Mouse (Mus musculus) MEL (cell line): ENCODE data around the gene Prm3. TPM values are rescaled to one million over a fixed set of nuclear protein-coding genes. Genes with fewer than 3 reads are reported as not detected.

Experiments
- DNase-seq: peaks from one replicate; pipeline ENCODE4 v3.0.0; 2011; ENCODE audit warnings: low read depth, low spot score
- H3K27ac ChIP-seq: 2 replicates; pipeline ENCODE4 v1.5.1; 2012; ENCODE audit warnings: low read depth, mild to moderate bottlenecking, control low read depth, low read length, moderate library complexity; ENCODE audit not compliant: control insufficient read depth
- H3K27me3 ChIP-seq, 2 experiments: fragments of 150-350 bp in 1 of 2; sonication (generic) in 1 of 2; 2 replicates each; pipeline ENCODE4 v1.6.1; 2012; ENCODE audit warnings: low read length in 2 of 2, mild to moderate bottlenecking in 2 of 2, improper control_type of control experiment in 1 of 2, moderate library complexity in 1 of 2; ENCODE audit not compliant: insufficient read depth in 2 of 2, control insufficient read depth in 1 of 2
- H3K36me3 ChIP-seq, 2 experiments: 2 replicates each; pipeline ENCODE4 v1.6.1; 2012 to 2014; ENCODE audit warnings: low read length in 2 of 2, improper control_type of control experiment in 1 of 2, inconsistent platforms in 1 of 2, mild to moderate bottlenecking in 1 of 2; ENCODE audit not compliant: insufficient read depth in 2 of 2, control insufficient read depth in 1 of 2
- H3K4me1 ChIP-seq, 2 experiments: fragments of 150-350 bp in 1 of 2; sonication (generic) in 1 of 2; 2 replicates each; pipeline ENCODE4 v1.6.1; 2012; ENCODE audit warnings: low read length in 2 of 2, improper control_type of control experiment in 1 of 2, mild to moderate bottlenecking in 1 of 2; ENCODE audit not compliant: insufficient read depth in 2 of 2, control insufficient read depth in 1 of 2
- H3K4me3 ChIP-seq, 2 experiments: fragments of 150-350 bp in 1 of 2; sonication (generic) in 1 of 2; 2 replicates each; pipeline ENCODE4 v1.5.1; 2012; ENCODE audit warnings: low read depth in 2 of 2, low read length in 2 of 2, mild to moderate bottlenecking in 2 of 2, moderate library complexity in 2 of 2, control low read depth in 1 of 2, improper control_type of control experiment in 1 of 2; ENCODE audit not compliant: control insufficient read depth in 1 of 2, insufficient read depth in 1 of 2
- H3K79me2 ChIP-seq: 2 replicates; pipeline ENCODE4 v1.6.1; 2012; ENCODE audit warnings: mild to moderate bottlenecking, low read length, moderate library complexity; ENCODE audit not compliant: control insufficient read depth, poor library complexity, insufficient read depth
- H3K9ac ChIP-seq: 2 replicates; pipeline ENCODE4 v1.6.1; 2012; ENCODE audit warnings: low read depth, mild to moderate bottlenecking, control low read depth, low read length, moderate library complexity; ENCODE audit not compliant: control insufficient read depth, poor library complexity, severe bottlenecking
- H3K9me3 ChIP-seq: fragments of 150-350 bp; sonication (generic); replicated peaks from 2 replicates; pipeline ENCODE4 v1.6.1; 2012; ENCODE audit warnings: mild to moderate bottlenecking, low read length, improper control_type of control experiment, moderate library complexity; ENCODE audit not compliant: insufficient read depth
- CHD1 ChIP-seq: IDR thresholded peaks from 2 replicates; pipeline ENCODE4 v1.6.1; 2012; ENCODE audit warnings: low read depth, mild to moderate bottlenecking, inconsistent platforms, low read length, improper control_type of control experiment
- CTCF ChIP-seq, 3 experiments: IDR thresholded peaks in 2 of 3; conservative IDR thresholded peaks in 1 of 3; 2 replicates each; pipeline ENCODE4 v1.5.1; 2011 to 2012; ENCODE audit warnings: low read length in 3 of 3, low read depth in 2 of 3, mild to moderate bottlenecking in 2 of 3, improper control_type of control experiment in 1 of 3, inconsistent platforms in 1 of 3, mixed read lengths in 1 of 3, moderate library complexity in 1 of 3; ENCODE audit not compliant: control insufficient read depth in 1 of 3, insufficient read depth in 1 of 3, poor library complexity in 1 of 3, severe bottlenecking in 1 of 3
- ELF1 ChIP-seq: IDR thresholded peaks from 2 replicates; pipeline ENCODE4 v1.6.1; 2014; ENCODE audit warnings: low read depth, mild to moderate bottlenecking, inconsistent platforms, low read length, improper control_type of control experiment, moderate library complexity
- EP300 ChIP-seq, 2 experiments: IDR thresholded peaks; 2 replicates each; pipeline ENCODE4 v1.6.1; 2011; ENCODE audit warnings: improper control_type of control experiment in 2 of 2, low read length in 2 of 2, low read depth in 1 of 2, mild to moderate bottlenecking in 1 of 2
- ETS1 ChIP-seq: IDR thresholded peaks from 2 replicates; pipeline ENCODE4 v1.6.1; 2012; ENCODE audit warnings: low read depth, mild to moderate bottlenecking, inconsistent platforms, low read length, improper control_type of control experiment, moderate library complexity
- GABPA ChIP-seq: IDR thresholded peaks from 2 replicates; pipeline ENCODE4 v1.6.1; 2012; ENCODE audit warnings: low read depth, mild to moderate bottlenecking, inconsistent platforms, low read length, improper control_type of control experiment, moderate library complexity
- GATA1 ChIP-seq: IDR thresholded peaks from 2 replicates; pipeline ENCODE4 v1.6.1; 2011; ENCODE audit warnings: low read depth, low read length, improper control_type of control experiment
- MAFK ChIP-seq: IDR thresholded peaks from 2 replicates; pipeline ENCODE4 v1.6.1; 2011; ENCODE audit warnings: low read depth, mild to moderate bottlenecking, low read length, improper control_type of control experiment, borderline replicate concordance
- MAX ChIP-seq: IDR thresholded peaks from 2 replicates; pipeline ENCODE4 v1.6.1; 2011; ENCODE audit warnings: low read length, improper control_type of control experiment
- MEF2A ChIP-seq: IDR thresholded peaks from 2 replicates; pipeline ENCODE4 v1.6.1; 2014; ENCODE audit warnings: low read depth, mild to moderate bottlenecking, inconsistent platforms, low read length, improper control_type of control experiment; ENCODE audit not compliant: poor library complexity, insufficient replicate concordance, severe bottlenecking; ENCODE audit errors: extremely low read depth
- MXI1 ChIP-seq: IDR thresholded peaks from 2 replicates; pipeline ENCODE4 v1.6.1; 2011; ENCODE audit warnings: mild to moderate bottlenecking, low read depth, low read length, improper control_type of control experiment
- MYB ChIP-seq: IDR thresholded peaks from 2 replicates; pipeline ENCODE4 v1.6.1; 2011; ENCODE audit warnings: mild to moderate bottlenecking, low read depth, low read length, improper control_type of control experiment
- NELFE ChIP-seq: IDR thresholded peaks from 2 replicates; pipeline ENCODE4 v1.6.1; 2011; ENCODE audit warnings: low read depth, low read length, improper control_type of control experiment
- POLR2AphosphoS2 ChIP-seq: IDR thresholded peaks from 2 replicates; pipeline ENCODE4 v1.6.1; 2011; ENCODE audit warnings: low read length, improper control_type of control experiment
- RAD21 ChIP-seq: IDR thresholded peaks from 2 replicates; pipeline ENCODE4 v1.6.1; 2011; ENCODE audit warnings: mild to moderate bottlenecking, low read depth, low read length, improper control_type of control experiment
- RCOR1 ChIP-seq: IDR thresholded peaks from 2 replicates; pipeline ENCODE4 v1.6.1; 2012; ENCODE audit warnings: low read depth, mild to moderate bottlenecking, inconsistent platforms, low read length, improper control_type of control experiment
- SMC3 ChIP-seq: IDR thresholded peaks from 2 replicates; pipeline ENCODE4 v1.6.1; 2011; ENCODE audit warnings: low read depth, low read length, improper control_type of control experiment
- TAL1 ChIP-seq: IDR thresholded peaks from 2 replicates; pipeline ENCODE4 v1.6.1; 2012; ENCODE audit warnings: mild to moderate bottlenecking, inconsistent platforms, low read length, moderate library complexity, mixed read lengths
- TBP ChIP-seq: IDR thresholded peaks from 2 replicates; pipeline ENCODE4 v1.8.0; 2011; ENCODE audit warnings: low read depth, low read length, improper control_type of control experiment
- USF1 ChIP-seq: IDR thresholded peaks from 2 replicates; pipeline ENCODE4 v1.6.1; 2014; ENCODE audit warnings: low read depth, mild to moderate bottlenecking, inconsistent platforms, low read length, improper control_type of control experiment, moderate library complexity
- ZKSCAN1 ChIP-seq: IDR thresholded peaks from 2 replicates; pipeline ENCODE4 v1.6.1; 2012; ENCODE audit warnings: low read depth, mild to moderate bottlenecking, inconsistent platforms, low read length, improper control_type of control experiment, moderate library complexity
- polyA plus RNA-seq, 2 experiments: library from polyadenylated mRNA; stranded (reverse) in 1 of 2; unstranded in 1 of 2; fragments of >175 nt in 1 of 2; fragments of >200 nt in 1 of 2; gene quantifications; 2 replicates each; pipeline versions ENCODE4 v1.2.1 to v1.2.4; 2012; ENCODE audit warnings: low replicate concordance in 2 of 2, low read depth in 1 of 2; ENCODE audit not compliant: insufficient read length in 2 of 2, insufficient read depth in 1 of 2, missing spikeins in 1 of 2
- total RNA-seq: library from RNA; depleted of rRNA; stranded (reverse); fragments of 300-350 nt; gene quantifications from 2 replicates; pipeline ENCODE4 v1.2.3, GENCODE M21; 2012

Prm3 gene
- total and polyA plus RNA-seq, 3 experiments: not detected

GRCm38 (mm10) chr16:10827766-10828460, 37.2 kb upstream of the Prm3 start (continued):
- TF ChIP-seq MAX: no peak
- no peak for TF ChIP-seq TAL1
- no peak for TF ChIP-seq MYB

- no peak for TF ChIP-seq ELF1
- no peak for TF ChIP-seq EP300 (IDR thresholded peaks at IDR 0.05; ENCODE audit: low read depth in 1 of 2, low read length in 2 of 2)
- TF ChIP-seq SMC3: no peak
- no peak for TF ChIP-seq MXI1
- no peak for TF ChIP-seq MEF2A
- TF ChIP-seq MAX: no peak
- no peak for TF ChIP-seq POLR2AphosphoS2
- no peak for TF ChIP-seq ZKSCAN1
- TF ChIP-seq GATA1: no peak
- TF ChIP-seq TAL1: no peak
- no peak overlapping the region for H3K27ac ChIP-seq
Observed at GRCm38 (mm10) chr16:10827269-10827668, 36.6 kb upstream of the Prm3 start.

DNA sequence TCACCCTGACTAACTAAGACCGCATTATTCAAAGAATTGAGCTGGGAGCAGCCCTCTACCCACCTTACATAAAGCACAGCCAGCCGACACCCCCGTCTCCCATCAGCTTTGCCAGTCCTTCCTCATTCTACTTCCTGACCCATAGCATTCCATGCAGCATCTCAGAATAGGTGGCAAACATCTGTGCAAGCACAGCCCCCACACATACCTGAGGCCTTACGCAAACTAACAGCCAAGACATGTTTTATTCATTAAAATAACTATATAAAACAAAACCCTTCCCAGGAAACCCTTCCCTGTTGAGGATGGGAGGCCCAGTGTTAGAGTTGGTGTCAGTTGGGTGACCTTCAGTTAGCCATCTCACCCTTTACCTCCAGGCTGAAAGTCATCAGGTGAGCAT, 35.1 kb upstream of the Prm3 start:
- TF ChIP-seq ELF1: no peak
- TF ChIP-seq MAFK: no peak
- no peak for TF ChIP-seq CTCF (IDR thresholded peaks at IDR 0.05 in 2 of 3, conservative IDR thresholded peaks at IDR 0.05 in 1 of 3; ENCODE audit: control insufficient read depth in 1 of 3, insufficient read depth in 1 of 3, low read depth in 2 of 3, low read length in 3 of 3, poor library complexity in 1 of 3, severe bottlenecking in 1 of 3)
- TF ChIP-seq USF1: no peak
- TF ChIP-seq CHD1: no peak
- TF ChIP-seq TBP: no peak
- TF ChIP-seq MEF2A: no peak
- no peak for TF ChIP-seq ETS1
- no peak for TF ChIP-seq RAD21
- no peak for TF ChIP-seq MAX
- TF ChIP-seq NELFE: no peak
- no peak for TF ChIP-seq RCOR1
- no peak for TF ChIP-seq GABPA
- no peak overlapping the region for H3K9ac ChIP-seq
- H3K27me3 ChIP-seq: peaks cover 2% of the 10 kb centered on the region in 2 experiments; a peak in 3 of 4 replicates
- H3K9me3 ChIP-seq: no peaks in the 10 kb centered on the region
- H3K36me3 ChIP-seq: no peaks in the 10 kb centered on the region
- no peak overlapping the region for H3K27ac ChIP-seq
- no peaks in the 10 kb centered on the region for H3K79me2 ChIP-seq
- no peak overlapping the region for H3K4me3 ChIP-seq
- no peaks in the 10 kb centered on the region for H3K4me1 ChIP-seq
- DNase-seq: no peak

More at GRCm38 (mm10) chr16:10827269-10827668, 36.6 kb upstream of the Prm3 start:
- no peak overlapping the region for H3K4me3 ChIP-seq
- H3K27me3 ChIP-seq: no peaks in the 10 kb centered on the region
- H3K9ac ChIP-seq: no peak overlapping the region
- no peaks in the 10 kb centered on the region for H3K79me2 ChIP-seq
- DNase-seq: no peak
- H3K36me3 ChIP-seq: no peaks in the 10 kb centered on the region
- no peaks in the 10 kb centered on the region for H3K4me1 ChIP-seq
- H3K9me3 ChIP-seq: no peaks in the 10 kb centered on the region
